ENCODE assay signal across 8 mouse cellular contexts in the genomic region with DNA sequence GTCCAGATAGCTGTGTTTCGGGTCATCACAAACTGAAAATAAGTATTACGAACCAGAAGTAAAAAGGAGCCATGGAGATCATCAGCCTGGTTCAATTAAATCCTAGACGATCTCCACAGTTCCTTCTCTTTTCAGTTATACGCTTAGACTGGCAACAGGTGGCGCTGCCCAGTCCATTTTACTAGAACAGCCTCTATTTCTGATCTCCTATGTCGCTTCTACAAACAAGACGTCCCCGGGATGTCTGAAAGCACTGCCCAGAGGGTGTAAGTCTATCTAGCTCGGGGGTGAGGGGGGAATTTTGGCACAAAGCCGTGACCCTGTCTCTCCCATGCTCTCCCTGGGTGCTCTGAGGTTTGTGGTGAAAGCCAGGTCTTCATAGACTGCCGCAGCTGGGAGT. TPM values are rescaled to one million over a fixed set of nuclear protein-coding genes. Genes with fewer than 3 reads are reported as not detected.
DNase-seq lines count a peak whose midpoint lies in the region; ATAC-seq and TF ChIP-seq lines count a peak whose summit lies in the region.

No protein-coding gene starts in this region.

- H3K4me1 ChIP-seq in forebrain, embryonic 11.5 days (replicated peaks; ENCODE audit: control insufficient read depth, insufficient read depth, low read length) = 0 out of 2 replicates have a peak, but pooled peaks cover 3% of the 10 kb centered on the region
- H3K4me1 ChIP-seq in lung, adult 2 months (ENCODE audit: control insufficient read depth, insufficient read depth, low read length) = no peaks in the 10 kb centered on the region
- H3K4me1 ChIP-seq in olfactory bulb, adult 2 months (ENCODE audit: control insufficient read depth, insufficient read depth, low read length) = 0 out of 2 replicates have a peak, but pooled peaks cover 5% of the 10 kb centered on the region

- 23% methylated on average over 11 of the region's 11 CpGs for WGBS in forebrain, embryonic 11.5 days
- 17% methylated on average over 11 of the region's 11 CpGs for WGBS in lung, adult 2 months
- 16% methylated on average over 11 of the region's 11 CpGs for WGBS in olfactory bulb, adult 2 months

- no peak overlapping the region for H3K9ac ChIP-seq in forebrain, embryonic 11.5 days (ENCODE audit: low read length)

- H3K36me3 ChIP-seq in forebrain, embryonic 11.5 days (ENCODE audit: control insufficient read depth, insufficient read depth, low read length) = no peaks in the 10 kb centered on the region

- peak overlapping the region; percentile 34; the same call in 1 of the 2 replicates for H3K4me2 ChIP-seq in forebrain, embryonic 11.5 days (ENCODE audit: low read depth, low read length, severe bottlenecking)

- H3K9me3 ChIP-seq in forebrain, embryonic 11.5 days (ENCODE audit: control insufficient read depth, low read length) = no peaks in the 10 kb centered on the region

- no peak overlapping the region for H3K27ac ChIP-seq in forebrain, embryonic 11.5 days (ENCODE audit: low read depth, low read length)
- no peak overlapping the region for H3K27ac ChIP-seq in olfactory bulb, adult 2 months (ENCODE audit: insufficient read depth, low read depth, low read length)

- intact Hi-C loops in heart, postnatal 14 days (cut with DNase I) = loop anchor here (2.0 to 5.0 kb wide), 4 partner anchors 42 to 309 kb away; partner anchors contain the start of gene A4galt

- H3K27me3 ChIP-seq in forebrain, embryonic 11.5 days (ENCODE audit: control insufficient read depth, insufficient read depth, low read length) = no peaks in the 10 kb centered on the region

- ATAC-seq in forebrain, embryonic 11.5 days (replicated peaks; ENCODE audit: low FRiP score) = no peak
- ATAC-seq in erythroid progenitor cell, adult 5-6 weeks (replicated peaks; ENCODE audit: low FRiP score, poor library complexity, severe bottlenecking) = no peak; the same call in 1 of the 2 replicates

- peak; percentile 21; the same call in 1 of the 2 replicates for TF ChIP-seq CTCF in lung, adult 2 months (IDR thresholded peaks at IDR 0.05; ENCODE audit: insufficient read depth, low read length)
- no peak for TF ChIP-seq CTCF in olfactory bulb, adult 2 months (IDR thresholded peaks at IDR 0.05; ENCODE audit: insufficient read depth, low read depth, low read length)

- no peak for TF ChIP-seq POLR2A in lung, adult 2 months (IDR thresholded peaks at IDR 0.05; ENCODE audit: borderline replicate concordance, extremely low read depth, low read depth, low read length)
- no peak for TF ChIP-seq POLR2A in olfactory bulb, adult 2 months (IDR thresholded peaks at IDR 0.05; ENCODE audit: insufficient read depth, low read depth, low read length)

- peak overlapping the region; percentile 14; the same call in 1 of the 2 replicates for H3K4me3 ChIP-seq in forebrain, embryonic 11.5 days (ENCODE audit: low read depth, low read length)
- H3K4me3 ChIP-seq in lung, adult 2 months (replicated peaks; ENCODE audit: extremely low read depth, low read depth, low read length) = no peak overlapping the region
- H3K4me3 ChIP-seq in olfactory bulb, adult 2 months (ENCODE audit: insufficient read depth, low read depth, low read length) = peak overlapping the region; percentile 0; the same call in 1 of the 2 replicates

- DNase-seq in ES-CJ7 (ENCODE audit: low read depth, low spot score) = peak; percentile 69
- DNase-seq in adrenal gland, postnatal 36 days = peak; percentile 71 to 78
- peak; percentile 62 for DNase-seq in forebrain, embryonic 11.5 days (ENCODE audit: low spot score)
- DNase-seq in heart, postnatal 14 days = peak; percentile 77 to 78
- DNase-seq in kidney, postnatal 4 days = peak; percentile 81 to 88
- peak; percentile 64 for DNase-seq in lung, adult 2 months

RNA-seq across cellular contexts. Expression of gene Cyb5r3, which starts 37.8 kb away (rescaled TPM):
- 100 to 1,000 TPM; 319 to 365 TPM for total RNA-seq in adrenal gland, postnatal 36 days (2021)
- 161 and 181 TPM in 2 replicates for polyA plus RNA-seq in forebrain, embryonic 11.5 days (2014; fragmentation: Nextera tagmentation; extraction: Ambion mirVana)
- total RNA-seq in heart, postnatal 14 days (2021) = 100 to 1,000 TPM in 1 of 2 experiments, 10 to 100 TPM in 1; 97.2 to 109 TPM
- polyA plus RNA-seq in lung, adult 2 months (2012; rRNA removed) = 438 and 440 TPM in 2 replicates
- polyA plus RNA-seq in olfactory bulb, adult 2 months (2012; ENCODE audit: insufficient read depth, insufficient read length, low replicate concordance, missing spikeins) = not detected in 2 replicates
- total RNA-seq in erythroid progenitor cell, adult 5-6 weeks (2015; ENCODE audit: low replicate concordance) = 106 and 112 TPM in 2 replicates
- 48.1 and 57.9 TPM in 2 replicates for total RNA-seq in erythroid progenitor cell, adult 5-6 weeks (2017; ENCODE audit: low replicate concordance)

RNA-seq across cellular contexts. Expression of gene A4galt, which starts 41.3 kb away (rescaled TPM):
- total RNA-seq in adrenal gland, postnatal 36 days (2021) = 10 to 100 TPM in 1 of 2 experiments, 1 to 10 TPM in 1; 6.6 to 10.9 TPM
- polyA plus RNA-seq in forebrain, embryonic 11.5 days (2014; fragmentation: Nextera tagmentation; extraction: Ambion mirVana) = 1.1 and 1.7 TPM in 2 replicates
- 1 to 10 TPM; 4.9 to 5.1 TPM for total RNA-seq in heart, postnatal 14 days (2021)
- 42.6 and 74.6 TPM in 2 replicates for polyA plus RNA-seq in lung, adult 2 months (2012; rRNA removed)
- not detected in 2 replicates for polyA plus RNA-seq in olfactory bulb, adult 2 months (2012; ENCODE audit: insufficient read depth, insufficient read length, low replicate concordance, missing spikeins)
- 0.84 and 1.8 TPM in 2 replicates for total RNA-seq in erythroid progenitor cell, adult 5-6 weeks (2015; ENCODE audit: low replicate concordance)
- not detected in 2 replicates for total RNA-seq in erythroid progenitor cell, adult 5-6 weeks (2017; ENCODE audit: low replicate concordance)
